Mouse (Mus musculus): ENCODE data around the gene Cmtm6. TPM values are rescaled to one million over a fixed set of nuclear protein-coding genes. Genes with fewer than 3 reads are reported as not detected.

Gene Cmtm6
- polyA plus RNA-seq, 1 experiment, result 15.2 TPM

DNA sequence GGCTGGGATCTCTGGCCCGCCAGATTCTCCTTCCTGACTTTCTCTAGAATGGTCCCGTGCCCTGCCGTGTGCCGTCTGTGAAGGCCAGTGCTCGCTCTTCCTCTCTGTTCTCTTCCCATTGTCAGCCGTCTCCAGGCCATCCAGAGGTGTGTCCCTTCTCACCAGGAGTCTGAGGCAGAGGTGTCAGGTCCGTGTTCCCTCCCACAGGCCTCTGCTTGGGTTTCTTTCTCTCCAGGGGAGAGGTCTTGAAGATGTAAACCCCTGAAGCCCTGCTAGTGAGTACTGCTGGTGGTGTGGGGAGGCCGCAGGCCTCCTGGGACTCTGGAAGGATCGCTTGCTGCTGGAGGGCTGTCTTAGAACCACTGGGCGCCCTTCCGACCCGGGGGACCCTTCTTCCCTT is 16.6 kb downstream of the Cmtm6 start:
- no peak overlapping the region for H3K4me3 ChIP-seq (replicated peaks; ENCODE audit: insufficient read depth, low read depth, low read length)
- 73% methylated on average over 12 of the region's 12 CpGs for WGBS
- H3K27ac ChIP-seq (ENCODE audit: insufficient read depth, low read length), result no peak overlapping the region
- TF ChIP-seq CTCF (IDR thresholded peaks at IDR 0.05; ENCODE audit: borderline replicate concordance, insufficient read depth, low read depth, low read length), result no peak
- no peak for TF ChIP-seq POLR2A (IDR thresholded peaks at IDR 0.05; ENCODE audit: borderline replicate concordance, insufficient read depth, low read length)
- 0 out of 2 replicates have a peak, but pooled peaks cover under 1% of the 10 kb centered on the region for H3K4me1 ChIP-seq (ENCODE audit: control insufficient read depth, insufficient read depth, low read length)
- no peak for DNase-seq
- H3K27me3 ChIP-seq (ENCODE audit: control insufficient read depth, insufficient read depth, low read length), result no peaks in the 10 kb centered on the region

- DNase-seq, result no peak
- H3K27me3 ChIP-seq (ENCODE audit: control insufficient read depth, insufficient read depth, low read length), result no peaks in the 10 kb centered on the region
- no peak overlapping the region for H3K4me3 ChIP-seq (replicated peaks; ENCODE audit: insufficient read depth, low read depth, low read length)
- no peak for TF ChIP-seq CTCF (IDR thresholded peaks at IDR 0.05; ENCODE audit: borderline replicate concordance, insufficient read depth, low read depth, low read length)
- TF ChIP-seq POLR2A (IDR thresholded peaks at IDR 0.05; ENCODE audit: borderline replicate concordance, insufficient read depth, low read length), result no peak
- H3K27ac ChIP-seq (ENCODE audit: insufficient read depth, low read length), result no peak overlapping the region
- WGBS, result 78% methylated on average over 3 of the region's 3 CpGs
- H3K4me1 ChIP-seq (ENCODE audit: control insufficient read depth, insufficient read depth, low read length), result 0 out of 2 replicates have a peak, but pooled peaks cover 2% of the 10 kb centered on the region
These were observed 20.7 kb downstream of the Cmtm6 start for GRCm38 (mm10) chr9:114751582-114751981.

- TF ChIP-seq POLR2A (IDR thresholded peaks at IDR 0.05; ENCODE audit: borderline replicate concordance, insufficient read depth, low read length) (no peak), CTCF (IDR thresholded peaks at IDR 0.05; ENCODE audit: borderline replicate concordance, insufficient read depth, low read depth, low read length) (no peak)
- 54% methylated on average over 9 of the region's 9 CpGs for WGBS
- Histone ChIP-seq H3K27ac (ENCODE audit: insufficient read depth, low read length) (no peak overlapping the region), H3K4me3 (replicated peaks; ENCODE audit: insufficient read depth, low read depth, low read length) (peak overlapping the region; percentile 72), H3K27me3 (ENCODE audit: control insufficient read depth, insufficient read depth, low read length) (no peaks in the 10 kb centered on the region), H3K4me1 (ENCODE audit: control insufficient read depth, insufficient read depth, low read length) (0 out of 2 replicates have a peak, but pooled peaks cover 2% of the 10 kb centered on the region)
- DNase-seq, result no peak
These were observed 21.4 kb downstream of the Cmtm6 start for GRCm38 (mm10) chr9:114752311-114752710.

- H3K4me1 ChIP-seq (ENCODE audit: control insufficient read depth, insufficient read depth, low read length), result 0 out of 2 replicates have a peak, but pooled peaks cover 2% of the 10 kb centered on the region
- under 1% methylated on average over 36 of the region's 36 CpGs for WGBS
- peak overlapping the region; percentile 72 for H3K4me3 ChIP-seq (replicated peaks; ENCODE audit: insufficient read depth, low read depth, low read length)
- 0 out of 2 replicates have a peak overlapping the region, but pooled peaks have one; percentile 26 for H3K27ac ChIP-seq (ENCODE audit: insufficient read depth, low read length)
- DNase-seq, result peak; percentile 88 to 93
- TF ChIP-seq CTCF (IDR thresholded peaks at IDR 0.05; ENCODE audit: borderline replicate concordance, insufficient read depth, low read depth, low read length) (peak; percentile 92), POLR2A (IDR thresholded peaks at IDR 0.05; ENCODE audit: borderline replicate concordance, insufficient read depth, low read length) (0 out of 2 replicates have a peak, but pooled peaks have one; percentile 15)
- no peaks in the 10 kb centered on the region for H3K27me3 ChIP-seq (ENCODE audit: control insufficient read depth, insufficient read depth, low read length)
These were observed 22.1 kb downstream of the Cmtm6 start for GRCm38 (mm10) chr9:114752863-114753484.

GRCm38 (mm10) chr9:114758272-114758671 is 27.4 kb downstream of the Cmtm6 start:
- no peaks in the 10 kb centered on the region for H3K4me1 ChIP-seq (ENCODE audit: control insufficient read depth, insufficient read depth, low read length)
- TF ChIP-seq POLR2A (IDR thresholded peaks at IDR 0.05; ENCODE audit: borderline replicate concordance, insufficient read depth, low read length), result no peak
- TF ChIP-seq CTCF (IDR thresholded peaks at IDR 0.05; ENCODE audit: borderline replicate concordance, insufficient read depth, low read depth, low read length), result no peak
- WGBS, result 84% methylated on average over 7 of the region's 7 CpGs
- no peak for DNase-seq
- no peak overlapping the region for H3K4me3 ChIP-seq (replicated peaks; ENCODE audit: insufficient read depth, low read depth, low read length)
- H3K27ac ChIP-seq (ENCODE audit: insufficient read depth, low read length), result no peak overlapping the region
- no peaks in the 10 kb centered on the region for H3K27me3 ChIP-seq (ENCODE audit: control insufficient read depth, insufficient read depth, low read length)

GRCm38 (mm10) chr9:114758801-114759200 is 27.9 kb downstream of the Cmtm6 start:
- TF ChIP-seq POLR2A (IDR thresholded peaks at IDR 0.05; ENCODE audit: borderline replicate concordance, insufficient read depth, low read length), result no peak
- no peak for TF ChIP-seq CTCF (IDR thresholded peaks at IDR 0.05; ENCODE audit: borderline replicate concordance, insufficient read depth, low read depth, low read length)
- Histone ChIP-seq H3K27me3 (ENCODE audit: control insufficient read depth, insufficient read depth, low read length) (no peaks in the 10 kb centered on the region), H3K4me3 (replicated peaks; ENCODE audit: insufficient read depth, low read depth, low read length) (no peak overlapping the region), H3K27ac (ENCODE audit: insufficient read depth, low read length) (no peak overlapping the region), H3K4me1 (ENCODE audit: control insufficient read depth, insufficient read depth, low read length) (no peaks in the 10 kb centered on the region)
- DNase-seq, result no peak
- 88% methylated on average over 5 of the region's 5 CpGs for WGBS

GRCm38 (mm10) chr9:114759886-114760285 is 29.0 kb downstream of the Cmtm6 start:
- Histone ChIP-seq H3K4me1 (ENCODE audit: control insufficient read depth, insufficient read depth, low read length) (no peaks in the 10 kb centered on the region), H3K4me3 (replicated peaks; ENCODE audit: insufficient read depth, low read depth, low read length) (no peak overlapping the region), H3K27ac (ENCODE audit: insufficient read depth, low read length) (no peak overlapping the region), H3K27me3 (ENCODE audit: control insufficient read depth, insufficient read depth, low read length) (no peaks in the 10 kb centered on the region)
- no peak for TF ChIP-seq CTCF (IDR thresholded peaks at IDR 0.05; ENCODE audit: borderline replicate concordance, insufficient read depth, low read depth, low read length)
- WGBS, result 84% methylated on average over 4 of the region's 4 CpGs
- DNase-seq, result no peak

DNA sequence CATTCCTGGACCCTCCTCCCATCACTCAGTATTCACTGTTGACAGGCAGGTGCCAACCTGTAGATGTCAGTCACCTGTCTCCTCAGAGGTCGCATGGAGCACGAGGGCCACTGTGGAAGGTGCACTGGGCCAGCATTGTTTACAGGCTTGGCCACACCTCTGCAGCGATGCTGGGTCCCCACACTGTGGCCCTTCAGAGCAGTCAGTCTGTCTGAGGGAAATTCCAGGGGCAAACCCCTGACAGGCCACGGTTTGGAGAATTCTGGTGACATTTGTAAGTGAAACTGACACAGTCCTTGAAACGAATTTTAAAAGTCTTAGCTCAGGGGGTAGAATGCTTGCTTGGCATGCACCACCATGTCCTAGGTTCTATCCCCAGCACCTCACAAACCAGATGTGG is 29.4 kb downstream of the Cmtm6 start:
- Histone ChIP-seq H3K27me3 (ENCODE audit: control insufficient read depth, insufficient read depth, low read length) (no peaks in the 10 kb centered on the region), H3K4me3 (replicated peaks; ENCODE audit: insufficient read depth, low read depth, low read length) (no peak overlapping the region), H3K4me1 (ENCODE audit: control insufficient read depth, insufficient read depth, low read length) (no peaks in the 10 kb centered on the region), H3K27ac (ENCODE audit: insufficient read depth, low read length) (no peak overlapping the region)
- WGBS, result 86% methylated on average over 5 of the region's 5 CpGs
- no peak for DNase-seq
- TF ChIP-seq POLR2A (IDR thresholded peaks at IDR 0.05; ENCODE audit: borderline replicate concordance, insufficient read depth, low read length), result no peak
- TF ChIP-seq CTCF (IDR thresholded peaks at IDR 0.05; ENCODE audit: borderline replicate concordance, insufficient read depth, low read depth, low read length), result no peak

Measured in cerebellum, adult 2 months (tissue).